Mouse (Mus musculus) left cerebral cortex, adult 2 months (tissue): ENCODE results near the gene Gm9913. TPM values are rescaled to one million over a fixed set of nuclear protein-coding genes. Genes with fewer than 3 reads are reported as not detected.
A peak's percentile ranks its signal among the peaks of the same experiment; 100 is the strongest.

Experiments used
- DNase-seq, 2 experiments: peaks; one replicate each; pipeline ENCODE4 v3.0.0; 2021 to 2022; ENCODE audit warnings: low spot score in 2 of 2, mixed read lengths in 1 of 2; ENCODE audit errors: extremely low spot score in 1 of 2
- H3K27ac ChIP-seq: fragments of 200-600 bp; 2 replicates; pipeline ENCODE4 v1.8.1; 2022
- H3K4me3 ChIP-seq: fragments of 200-600 bp; 2 replicates; pipeline ENCODE4 v1.8.1; 2022
- CTCF ChIP-seq: fragments of 200-600 bp; IDR thresholded peaks from 2 replicates; pipeline ENCODE4 v1.8.1; 2022; ENCODE audit warnings: antibody characterized with exemption, mild to moderate bottlenecking, moderate library complexity
- intact Hi-C: fragments of 180-260 bp; cut with DNase I; formaldehyde crosslinking; loops from one replicate; pipeline ENCODE4 v1.15.1; 2025
- total RNA-seq, 2 experiments: library from RNA; stranded (reverse); gene quantifications; 2 replicates each; pipeline ENCODE4 v1.2.3; 2021

Gene Gm9913
- total RNA-seq, 2 experiments from 2014 or later = 0.23 to 0.28 TPM

GRCm38 (mm10) chr2:125505746-125506315, 942 bp downstream of the Gm9913 start:
- H3K27ac ChIP-seq = peak overlapping the region; percentile 66

DNA sequence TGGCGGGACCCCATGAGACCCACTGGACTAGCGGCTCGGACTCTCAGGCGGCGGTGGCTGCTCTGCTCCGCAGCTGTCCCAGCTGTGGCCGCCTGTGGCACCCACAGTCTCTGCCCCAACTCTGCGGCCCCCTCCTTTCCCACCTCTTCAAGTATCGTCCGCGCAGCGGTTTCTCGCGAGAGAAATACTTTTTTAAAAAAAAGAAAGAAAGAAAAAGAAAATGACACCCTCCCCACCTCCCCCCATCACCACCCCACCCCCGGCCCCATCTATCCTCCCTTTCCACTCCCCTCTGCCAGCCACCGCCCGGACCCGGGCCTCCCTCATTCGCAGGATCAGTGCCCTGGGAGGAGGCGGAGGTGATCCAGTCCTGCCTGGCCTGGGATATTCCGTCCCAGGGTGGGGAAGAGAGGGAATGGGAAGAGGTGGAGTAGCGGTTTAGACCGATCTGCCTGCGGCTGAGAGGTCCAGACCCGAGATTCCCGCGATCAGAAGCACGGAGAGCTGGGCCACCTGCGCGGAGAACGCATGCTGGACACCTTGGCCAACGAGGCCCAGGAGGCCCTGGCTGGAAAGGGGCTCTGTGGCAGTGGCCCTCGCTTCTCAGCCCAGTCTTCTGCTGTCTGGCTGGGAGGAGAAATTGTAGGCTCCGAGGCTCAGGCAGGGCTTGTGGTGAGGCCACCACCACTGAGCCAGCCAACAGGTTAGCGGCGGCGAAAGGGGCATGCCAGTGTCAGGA, 1.6 kb downstream of the Gm9913 start:
- Histone ChIP-seq H3K4me3 (peak overlapping the region; percentile 68), H3K27ac (peak overlapping the region; percentile 66)
- TF ChIP-seq CTCF = no peak
- peak; percentile 15 to 39 for DNase-seq
- intact Hi-C loops = loop anchor here (5.0 to 10.0 kb wide), 2 partner anchors 96 to 162 kb away; no protein-coding TSS in a partner anchor

More at GRCm38 (mm10) chr2:125505746-125506315, 942 bp downstream of the Gm9913 start:
- intact Hi-C loops = loop anchor here (5.0 to 10.0 kb wide), 2 partner anchors 96 to 161 kb away; no protein-coding TSS in a partner anchor
- H3K4me3 ChIP-seq = peak overlapping the region; percentile 68
- TF ChIP-seq CTCF = no peak
- peak; percentile 29 to 50 for DNase-seq

- intact Hi-C loops = loop anchor here (5.0 to 10.0 kb wide), 2 partner anchors 94 to 163 kb away; no protein-coding TSS in a partner anchor
- no peak within 1 kb of the TSS for H3K27ac ChIP-seq
- no peak for DNase-seq
- H3K4me3 ChIP-seq = peak within 1 kb of the TSS; percentile 68
- TF ChIP-seq CTCF = no peak
These were observed 3.0 kb downstream of the Gm9913 start, which contains the start of gene Fbn1 for GRCm38 (mm10) chr2:125507893-125508292. TSS of gene Fbn1 (minus strand) at chr2:125507993.

DNA sequence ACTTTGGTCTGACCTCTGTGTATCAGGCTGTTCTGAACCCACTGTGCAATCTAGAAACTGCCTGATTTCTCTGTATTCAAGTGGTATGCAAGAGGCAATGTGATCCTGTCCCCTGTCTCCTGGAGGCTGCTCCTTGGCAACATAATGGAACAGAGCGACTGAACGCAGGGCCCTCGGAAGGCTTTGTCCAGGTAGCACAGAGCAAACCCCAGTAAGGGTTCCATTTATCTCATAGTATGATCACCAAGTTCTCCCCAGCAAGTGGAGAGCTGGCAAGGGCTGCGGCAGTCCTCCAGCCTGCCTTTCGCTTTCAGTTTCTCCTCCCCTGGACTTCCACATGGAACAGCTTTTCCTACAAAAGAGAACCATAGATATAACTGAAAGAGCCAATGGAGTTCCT, 3.5 kb downstream of the Gm9913 start:
- Histone ChIP-seq H3K27ac (no peak overlapping the region), H3K4me3 (no peak overlapping the region)
- DNase-seq = no peak
- no peak for TF ChIP-seq CTCF
- intact Hi-C loops = loop anchor here (5.0 to 10.0 kb wide), 2 partner anchors 94 to 164 kb away; no protein-coding TSS in a partner anchor

DNA sequence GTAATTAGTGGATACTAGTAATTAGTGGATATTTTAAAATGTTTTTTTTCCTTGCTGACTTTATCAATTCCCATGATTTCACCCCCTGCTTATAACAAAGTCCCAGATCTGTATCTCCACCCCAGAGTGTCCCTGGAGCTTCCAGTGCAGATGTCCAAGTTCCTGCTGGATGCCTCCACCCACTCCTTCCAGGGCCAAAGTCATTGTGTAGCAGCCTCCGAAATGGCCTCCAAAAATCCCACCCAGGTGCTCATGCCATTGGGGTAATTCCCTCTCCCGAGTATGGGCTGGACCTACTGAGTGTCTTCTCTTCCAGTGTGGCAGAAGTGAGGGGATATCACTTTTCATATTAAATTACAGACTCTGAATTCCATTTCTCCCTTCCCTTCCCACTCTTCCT, 5.9 kb downstream of the Gm9913 start:
- intact Hi-C loops = no loop called here
- no peak overlapping the region for H3K27ac ChIP-seq
- TF ChIP-seq CTCF = no peak
- DNase-seq = no peak
- H3K4me3 ChIP-seq = no peak overlapping the region

DNA sequence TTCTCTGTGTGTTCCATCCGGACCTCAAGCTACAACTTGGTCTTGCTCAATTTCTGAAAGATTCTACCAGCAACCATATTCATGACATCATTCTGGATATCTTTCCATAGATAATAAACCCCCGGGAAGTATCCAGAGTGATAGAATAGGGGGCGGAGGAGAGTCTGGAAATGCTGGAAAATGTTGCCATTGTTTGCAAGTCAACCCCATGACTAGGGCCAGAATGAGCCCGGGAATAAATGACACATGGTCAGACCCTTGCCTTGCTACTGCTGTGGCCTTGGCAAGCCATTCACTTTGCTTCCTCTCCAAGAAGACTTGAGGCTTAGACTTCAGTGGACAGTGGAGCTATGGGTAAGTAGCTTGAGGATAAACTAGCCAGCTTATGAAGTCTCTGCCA, 7.0 kb downstream of the Gm9913 start:
- no peak overlapping the region for H3K27ac ChIP-seq
- H3K4me3 ChIP-seq = no peak overlapping the region
- intact Hi-C loops = no loop called here
- DNase-seq = no peak
- TF ChIP-seq CTCF = no peak

- no peak for TF ChIP-seq CTCF
- no peak overlapping the region for H3K4me3 ChIP-seq
- DNase-seq = no peak
- intact Hi-C loops = no loop called here
- H3K27ac ChIP-seq = no peak overlapping the region
These were observed 7.7 kb downstream of the Gm9913 start for GRCm38 (mm10) chr2:125512544-125512943.

DNA sequence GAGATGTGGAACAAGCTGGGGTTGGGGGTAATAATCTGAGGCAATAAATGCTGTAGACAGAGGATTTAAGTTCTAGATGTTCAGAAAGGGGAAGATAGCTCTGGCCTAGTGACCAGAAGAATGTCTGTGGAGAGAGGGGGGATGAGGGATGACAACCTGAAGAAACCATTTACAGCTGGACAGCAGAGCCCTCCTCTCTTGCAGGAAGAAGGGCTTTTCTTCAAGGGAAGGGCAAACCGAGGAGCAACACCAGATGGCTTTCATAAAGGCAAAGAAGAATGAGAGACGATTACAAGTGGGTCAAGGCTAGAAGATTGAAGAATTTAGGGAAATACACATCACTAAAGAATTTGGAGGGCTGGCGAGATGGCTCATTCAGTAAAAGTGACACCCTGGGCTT, 9.5 kb downstream of the Gm9913 start:
- H3K4me3 ChIP-seq = no peak overlapping the region
- TF ChIP-seq CTCF = no peak
- no peak overlapping the region for H3K27ac ChIP-seq
- intact Hi-C loops = no loop called here
- DNase-seq = no peak

- DNase-seq = no peak
- intact Hi-C loops = no loop called here
- H3K27ac ChIP-seq = no peak overlapping the region
These were observed 10.6 kb downstream of the Gm9913 start for GRCm38 (mm10) chr2:125515291-125516057.

DNA sequence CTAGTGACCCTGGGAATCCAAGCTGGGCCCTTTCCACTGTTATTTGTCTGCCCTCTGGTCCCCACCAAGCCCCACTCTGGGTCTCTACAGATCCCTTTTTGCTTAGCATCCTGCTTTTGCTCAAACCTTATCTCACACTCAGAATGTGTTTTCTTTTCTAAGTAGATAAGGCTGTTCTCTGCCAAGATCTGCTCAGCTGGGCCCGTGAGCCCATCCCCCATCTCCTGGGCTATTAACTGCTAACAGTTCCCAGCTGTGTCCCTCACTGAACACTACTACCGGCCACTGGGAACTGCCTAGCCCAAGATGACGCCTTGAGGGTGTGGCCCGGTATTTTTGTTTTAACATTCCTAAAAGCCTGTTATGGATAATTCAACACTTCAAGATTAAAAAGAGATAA, 11.7 kb downstream of the Gm9913 start:
- TF ChIP-seq CTCF = no peak
- intact Hi-C loops = no loop called here
- no peak for DNase-seq
- Histone ChIP-seq H3K27ac (no peak overlapping the region), H3K4me3 (no peak overlapping the region)

More at GRCm38 (mm10) chr2:125515291-125516057, 10.6 kb downstream of the Gm9913 start:
- H3K4me3 ChIP-seq = no peak overlapping the region
- no peak for TF ChIP-seq CTCF

- no peak for TF ChIP-seq CTCF
- H3K27ac ChIP-seq = no peak overlapping the region
- intact Hi-C loops = no loop called here
- DNase-seq = no peak
- H3K4me3 ChIP-seq = no peak overlapping the region
These were observed 20.6 kb downstream of the Gm9913 start for GRCm38 (mm10) chr2:125525484-125525883.

DNA sequence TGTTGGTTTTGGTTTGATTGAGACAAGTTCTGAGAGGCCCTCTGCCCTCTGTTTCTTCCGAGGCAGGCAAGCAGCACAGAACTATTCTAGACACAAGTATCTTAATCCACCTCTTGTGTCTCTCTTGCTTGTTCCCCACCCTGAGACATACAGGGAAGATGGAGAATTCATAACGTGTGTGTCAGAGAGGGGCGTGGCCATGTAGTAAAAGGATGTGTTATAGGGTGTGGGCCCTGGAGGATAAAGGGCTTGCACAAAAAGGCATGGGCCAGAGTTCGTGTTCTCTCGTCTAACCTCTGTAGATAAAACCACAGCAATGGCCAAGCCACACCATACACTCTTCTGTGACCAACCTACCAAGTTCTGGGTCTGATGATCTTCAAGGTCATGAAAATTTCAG, 21.7 kb downstream of the Gm9913 start:
- TF ChIP-seq CTCF = no peak
- H3K27ac ChIP-seq = no peak overlapping the region
- H3K4me3 ChIP-seq = no peak overlapping the region
- no peak for DNase-seq
- intact Hi-C loops = no loop called here
